Mouse (Mus musculus) lung, adult 2 months (tissue): ENCODE results near the gene Gstcd.

Source experiments
- CTCF ChIP-seq: fragments of 200-500 bp; IDR thresholded peaks from 2 replicates; pipeline ENCODE4 v1.5.1; 2011; ENCODE audit warnings: mild to moderate bottlenecking, low read length, control low read depth; ENCODE audit not compliant: insufficient read depth
- POLR2A ChIP-seq: fragments of 200-500 bp; IDR thresholded peaks from 2 replicates; pipeline ENCODE4 v1.6.1; 2011; ENCODE audit warnings: low read depth, mild to moderate bottlenecking, control low read depth, low read length, borderline replicate concordance; ENCODE audit errors: extremely low read depth

DNA sequence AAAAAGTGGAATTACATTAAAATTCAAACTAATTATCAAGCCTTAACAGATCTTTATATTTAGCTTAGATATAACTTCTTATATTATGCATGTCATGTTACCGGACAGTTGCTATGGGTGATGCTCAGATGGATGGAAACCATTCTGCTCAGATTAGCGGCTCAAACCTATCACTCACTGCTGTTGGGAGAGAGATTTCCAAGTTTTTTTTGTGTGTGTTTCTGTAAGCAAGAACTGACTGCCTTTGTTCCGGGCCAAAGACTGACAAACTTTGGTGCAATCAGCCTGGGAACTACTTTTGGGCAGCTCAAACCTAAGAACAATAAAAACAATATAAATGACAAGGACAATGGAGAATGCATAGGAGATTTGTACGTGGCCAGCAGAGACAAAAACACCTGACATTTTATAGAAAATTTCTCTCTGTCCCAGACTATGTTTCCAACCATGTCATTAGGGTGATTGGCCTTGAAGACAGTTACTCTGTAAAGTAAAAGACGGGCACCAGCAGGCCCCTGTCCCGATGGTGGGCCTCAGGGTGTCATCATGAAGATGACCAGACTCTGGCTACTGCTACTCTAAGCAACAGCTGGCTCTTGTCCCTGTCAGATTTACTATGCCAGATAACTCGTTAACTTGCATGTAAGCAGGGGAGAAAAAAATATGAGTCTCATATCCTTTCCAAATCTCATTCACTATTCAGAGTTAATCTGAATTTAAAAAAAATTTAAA lies 96.5 kb downstream of the Gstcd start:
- TF ChIP-seq CTCF (no peak), POLR2A (no peak)
